Mouse (Mus musculus) embryonic facial prominence, embryonic 12.5 days (tissue): Measurements from ENCODE around the gene Unc93a. TPM values are rescaled to one million over a fixed set of nuclear protein-coding genes. Genes with fewer than 3 reads are reported as not detected.
"Not testable (repeated sequence)": the region's sequence is repeated elsewhere in the genome, so short reads cannot be mapped to it uniquely, and the experiment has no call there.

Source experiments
- ATAC-seq: fragments of 200-750 bp; cut with Nextera tagmentation; 2 replicates; pipeline ENCODE4 v1.8.0; 2017; ENCODE audit not compliant: insufficient number of reproducible peaks, insufficient read depth, low FRiP score, low TSS enrichment
- H3K27ac ChIP-seq: fragments of 300-500 bp; sonication (generic); 2 replicates; pipeline ENCODE4 v1.5.1; 2016; ENCODE audit warnings: mild to moderate bottlenecking
- H3K27me3 ChIP-seq: fragments of 300-500 bp; sonication (generic); 2 replicates; pipeline ENCODE4 v1.6.1; 2016; ENCODE audit warnings: mild to moderate bottlenecking, moderate library complexity
- H3K36me3 ChIP-seq: fragments of 300-500 bp; sonication (generic); 2 replicates; pipeline ENCODE4 v1.6.1; 2016; ENCODE audit warnings: mild to moderate bottlenecking
- H3K4me1 ChIP-seq: fragments of 300-500 bp; sonication (generic); 2 replicates; pipeline ENCODE4 v1.6.1; 2016
- H3K4me2 ChIP-seq: fragments of 300-500 bp; sonication (generic); replicated peaks from 2 replicates; pipeline ENCODE4 v1.6.1; 2016; ENCODE audit warnings: mild to moderate bottlenecking, moderate library complexity
- H3K4me3 ChIP-seq: fragments of 300-500 bp; sonication (generic); 2 replicates; pipeline ENCODE4 v1.5.1; 2016; ENCODE audit warnings: mild to moderate bottlenecking
- H3K9ac ChIP-seq: fragments of 300-500 bp; sonication (generic); 2 replicates; pipeline ENCODE4 v1.6.1; 2016; ENCODE audit warnings: mild to moderate bottlenecking, moderate library complexity
- H3K9me3 ChIP-seq: fragments of 300-500 bp; sonication (generic); 2 replicates; pipeline ENCODE4 v1.6.1; 2016; ENCODE audit warnings: mild to moderate bottlenecking, moderate library complexity
- WGBS: fragments of 180-500 bp; shearing (Covaris S2); methylation state at CpG from one replicate; pipeline ENCODE4 v1.1.7; 2016; 5-methylcytosine and 5-hydroxymethylcytosine counted together
- polyA plus RNA-seq: library from polyadenylated mRNA; unstranded; fragments of >200 nt; fragmentation: Nextera tagmentation; extraction: Ambion mirVana; gene quantifications from 2 replicates; pipeline ENCODE4 v1.2.1, GENCODE M21; 2016

The Unc93a gene
- polyA plus RNA-seq, 1 experiment from 2014 or later, result not detected

DNA sequence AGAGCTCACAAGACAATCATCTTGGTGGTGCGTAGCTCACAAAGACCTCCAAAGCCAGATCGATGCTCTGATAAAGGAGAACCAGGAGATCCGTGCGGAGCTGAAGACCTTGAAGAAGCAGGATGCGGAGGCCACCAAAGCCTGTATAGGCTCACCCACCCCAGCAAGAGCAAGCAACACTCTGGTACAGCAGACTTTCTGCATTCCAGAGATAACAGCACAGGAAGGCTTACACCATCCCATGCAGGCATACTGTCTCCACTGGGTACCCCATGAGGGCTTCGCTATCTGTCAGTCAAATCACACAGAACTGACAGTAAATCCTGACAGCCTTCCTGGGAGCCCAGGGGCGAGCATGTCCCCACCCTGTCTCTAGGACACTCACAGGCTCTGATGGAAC, 68.7 kb downstream of the Unc93a start:
- ATAC-seq, H3K4me3 ChIP-seq, H3K27me3 ChIP-seq, H3K9ac ChIP-seq, H3K9me3 ChIP-seq, H3K4me1 ChIP-seq, H3K27ac ChIP-seq, H3K36me3 ChIP-seq, H3K4me2 ChIP-seq: not testable (repeated sequence)
- WGBS, result 84% methylated on average over 7 of the region's 7 CpGs

DNA sequence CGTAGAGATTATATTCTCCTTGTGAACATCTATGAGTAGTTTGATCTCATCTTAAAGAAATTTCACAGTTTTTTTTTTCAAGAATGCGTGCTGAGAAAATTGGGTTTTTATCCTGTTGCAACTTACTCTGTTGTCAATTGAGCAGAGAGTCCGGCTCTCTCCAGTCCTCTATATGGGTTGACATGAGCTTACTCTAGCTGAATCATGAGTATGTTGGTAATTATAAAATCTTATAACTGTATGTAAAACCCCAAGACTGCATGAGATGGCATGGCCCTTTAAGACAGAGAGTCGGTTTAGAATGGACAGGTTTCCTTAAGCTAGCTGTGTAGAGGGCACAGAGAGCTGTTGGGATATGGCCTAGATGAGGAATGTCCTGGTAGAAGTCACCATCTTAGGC, 70.8 kb downstream of the Unc93a start, which contains the start of gene Tcp10b:
TSS of gene Tcp10b (plus strand) at position 301 of the 400 bp plus-strand sequence.
- not testable (repeated sequence) for H3K4me3 ChIP-seq, H3K27ac ChIP-seq, H3K27me3 ChIP-seq, H3K36me3 ChIP-seq, H3K4me2 ChIP-seq, ATAC-seq, H3K9ac ChIP-seq, H3K4me1 ChIP-seq, H3K9me3 ChIP-seq
- WGBS, result 93% methylated on average over 4 of the region's 4 CpGs

Other genes starting within 250 kb of the Unc93a start
- gene Pnldc1, start 221.6 kb downstream of the Unc93a start, polyA plus RNA-seq, result 3.0 and 4.1 TPM in 2 replicates
- 475 and 490 TPM in 2 replicates for gene Tcp1, start 216.1 kb downstream of the Unc93a start, polyA plus RNA-seq
- gene Mrpl18, start 215.5 kb downstream of the Unc93a start, polyA plus RNA-seq, result 161 and 171 TPM in 2 replicates
- gene Acat3, start 191.2 kb downstream of the Unc93a start, polyA plus RNA-seq, result 1.0 and 1.4 TPM in 2 replicates
- 280 and 284 TPM in 2 replicates for gene Acat2, start 171.1 kb downstream of the Unc93a start, polyA plus RNA-seq
- 141 and 146 TPM in 2 replicates for gene Wtap, start 137.6 kb downstream of the Unc93a start, polyA plus RNA-seq
- 83.1 and 87.8 TPM in 2 replicates for gene Sod2, start 125.0 kb downstream of the Unc93a start, polyA plus RNA-seq
- not detected in 2 replicates for gene Gpr31b, start 79.5 kb downstream of the Unc93a start, polyA plus RNA-seq
- gene Tcp10b, start 70.7 kb downstream of the Unc93a start, polyA plus RNA-seq, result not detected in 2 replicates
- gene Smok2a, start 89.4 kb upstream of the Unc93a start, polyA plus RNA-seq, result not detected in 2 replicates
- not detected in 2 replicates for gene Smok2b, start 98.4 kb upstream of the Unc93a start, polyA plus RNA-seq
- gene Tcp10c, start 222.8 kb upstream of the Unc93a start, polyA plus RNA-seq, result not detected in 2 replicates